Mouse (Mus musculus): Measurements from ENCODE around the gene Eda.
"Not testable (repeated sequence)": the region's sequence is repeated elsewhere in the genome, so short reads cannot be mapped to it uniquely, and the experiment has no call there.

Gene Eda

GRCm38 (mm10) chrX:100356974-100357373 lies 381.6 kb downstream of the Eda start:
- Histone ChIP-seq H3K36me3 (ENCODE audit: control insufficient read depth, insufficient read depth, low read length, poor library complexity, severe bottlenecking) (no peaks in the 10 kb centered on the region), H3K27me3 (ENCODE audit: control insufficient read depth, insufficient read depth, low read length, poor library complexity, severe bottlenecking) (no peaks in the 10 kb centered on the region)
- no peak for DNase-seq (ENCODE audit: low read depth, low spot score)

- Histone ChIP-seq H3K27me3 (ENCODE audit: control insufficient read depth, insufficient read depth, low read length, poor library complexity, severe bottlenecking) (no peaks in the 10 kb centered on the region), H3K36me3 (ENCODE audit: control insufficient read depth, insufficient read depth, low read length, poor library complexity, severe bottlenecking) (no peaks in the 10 kb centered on the region)
- DNase-seq (ENCODE audit: low read depth, low spot score): no peak
Measured at GRCm38 (mm10) chrX:100389887-100390286, 414.5 kb downstream of the Eda start.

- Histone ChIP-seq H3K36me3 (ENCODE audit: control insufficient read depth, insufficient read depth, low read length, poor library complexity, severe bottlenecking) (no peaks in the 10 kb centered on the region), H3K27me3 (ENCODE audit: control insufficient read depth, insufficient read depth, low read length, poor library complexity, severe bottlenecking) (no peaks in the 10 kb centered on the region)
- DNase-seq (ENCODE audit: low read depth, low spot score): peak; percentile 0
Measured at GRCm38 (mm10) chrX:100392304-100392703, 416.9 kb downstream of the Eda start.

GRCm38 (mm10) chrX:100394223-100394861 lies 418.9 kb downstream of the Eda start:
- no peak for DNase-seq (ENCODE audit: low read depth, low spot score)
- Histone ChIP-seq H3K36me3 (ENCODE audit: control insufficient read depth, insufficient read depth, low read length, poor library complexity, severe bottlenecking) (no peaks in the 10 kb centered on the region), H3K27me3 (ENCODE audit: control insufficient read depth, insufficient read depth, low read length, poor library complexity, severe bottlenecking) (no peaks in the 10 kb centered on the region)

- Histone ChIP-seq H3K36me3 (ENCODE audit: control insufficient read depth, insufficient read depth, low read length, poor library complexity, severe bottlenecking) (no peaks in the 10 kb centered on the region), H3K27me3 (ENCODE audit: control insufficient read depth, insufficient read depth, low read length, poor library complexity, severe bottlenecking) (no peaks in the 10 kb centered on the region)
- DNase-seq (ENCODE audit: low read depth, low spot score): no peak
Measured at GRCm38 (mm10) chrX:100395026-100395425, 419.6 kb downstream of the Eda start.

- no peaks in the 10 kb centered on the region for H3K36me3 ChIP-seq (ENCODE audit: control insufficient read depth, insufficient read depth, low read length, poor library complexity, severe bottlenecking)
- no peak for DNase-seq (ENCODE audit: low read depth, low spot score)
- H3K27me3 ChIP-seq (ENCODE audit: control insufficient read depth, insufficient read depth, low read length, poor library complexity, severe bottlenecking): no peaks in the 10 kb centered on the region
Measured at GRCm38 (mm10) chrX:100400900-100401299, 425.5 kb downstream of the Eda start.

GRCm38 (mm10) chrX:100401657-100402056 lies 426.3 kb downstream of the Eda start:
- H3K36me3 ChIP-seq (ENCODE audit: control insufficient read depth, insufficient read depth, low read length, poor library complexity, severe bottlenecking): no peaks in the 10 kb centered on the region
- DNase-seq (ENCODE audit: low read depth, low spot score): no peak
- H3K27me3 ChIP-seq (ENCODE audit: control insufficient read depth, insufficient read depth, low read length, poor library complexity, severe bottlenecking): no peaks in the 10 kb centered on the region

GRCm38 (mm10) chrX:100409245-100409644 lies 433.8 kb downstream of the Eda start:
- Histone ChIP-seq H3K36me3 (ENCODE audit: control insufficient read depth, insufficient read depth, low read length, poor library complexity, severe bottlenecking) (no peaks in the 10 kb centered on the region), H3K27me3 (ENCODE audit: control insufficient read depth, insufficient read depth, low read length, poor library complexity, severe bottlenecking) (no peaks in the 10 kb centered on the region)
- no peak for DNase-seq (ENCODE audit: low read depth, low spot score)

- no peaks in the 10 kb centered on the region for H3K36me3 ChIP-seq (ENCODE audit: control insufficient read depth, insufficient read depth, low read length, poor library complexity, severe bottlenecking)
Measured at GRCm38 (mm10) chrX:100428693-100429092, 453.3 kb downstream of the Eda start, which contains the start of gene Otud6a. Gene Otud6a, plus strand, starts transcription at chrX:100429013.

GRCm38 (mm10) chrX:100432311-100432710 lies 456.9 kb downstream of the Eda start:
- H3K36me3 ChIP-seq (ENCODE audit: control insufficient read depth, insufficient read depth, low read length, poor library complexity, severe bottlenecking): no peaks in the 10 kb centered on the region
- no peak for DNase-seq (ENCODE audit: low read depth, low spot score)

More at GRCm38 (mm10) chrX:100428693-100429092, 453.3 kb downstream of the Eda start, which contains the start of gene Otud6a:
- H3K27me3 ChIP-seq (ENCODE audit: control insufficient read depth, insufficient read depth, low read length, poor library complexity, severe bottlenecking): no peaks in the 10 kb centered on the region
- no peak for DNase-seq (ENCODE audit: low read depth, low spot score)

GRCm38 (mm10) chrX:100442617-100443016 lies 467.2 kb downstream of the Eda start, which contains the start of gene Awat2:
Gene Awat2, minus strand, starts transcription at chrX:100442717.
- H3K27me3 ChIP-seq (ENCODE audit: control insufficient read depth, insufficient read depth, low read length, poor library complexity, severe bottlenecking); H3K36me3 ChIP-seq (ENCODE audit: control insufficient read depth, insufficient read depth, low read length, poor library complexity, severe bottlenecking); DNase-seq (ENCODE audit: low read depth, low spot score): not testable (repeated sequence)

More at GRCm38 (mm10) chrX:100432311-100432710, 456.9 kb downstream of the Eda start:
- no peaks in the 10 kb centered on the region for H3K27me3 ChIP-seq (ENCODE audit: control insufficient read depth, insufficient read depth, low read length, poor library complexity, severe bottlenecking)

GRCm38 (mm10) chrX:100443532-100443931 lies 468.1 kb downstream of the Eda start:
- Histone ChIP-seq H3K27me3 (ENCODE audit: control insufficient read depth, insufficient read depth, low read length, poor library complexity, severe bottlenecking) (no peaks in the 10 kb centered on the region), H3K36me3 (ENCODE audit: control insufficient read depth, insufficient read depth, low read length, poor library complexity, severe bottlenecking) (no peaks in the 10 kb centered on the region)
- DNase-seq (ENCODE audit: low read depth, low spot score): peak; percentile 44
